ENCODE assay signal across 29 mouse cellular contexts in the genomic region with DNA sequence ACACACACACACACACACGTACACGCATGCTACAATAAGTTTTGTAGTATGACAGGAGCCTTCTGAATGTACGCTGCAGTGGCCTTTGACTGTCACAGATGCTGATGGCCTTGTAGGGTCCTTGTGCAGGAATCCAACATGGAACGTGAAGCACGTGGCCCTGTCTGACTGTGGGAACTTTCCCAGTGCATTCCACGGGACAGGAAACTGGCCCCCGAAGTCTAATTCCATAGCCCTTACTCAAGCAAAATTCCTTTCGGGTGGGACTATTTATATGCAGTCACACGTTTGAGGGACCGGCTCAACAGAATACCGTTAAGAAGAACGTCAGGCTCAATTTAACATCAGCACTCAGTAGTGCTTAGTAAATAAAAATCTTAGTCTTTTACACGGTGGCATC.
DNase-seq lines count a peak whose midpoint lies in the region; ATAC-seq and TF ChIP-seq lines count a peak whose summit lies in the region.
"Had no signal": no experiment of that assay in that cellular context is flagged by ENCODE, and none has a peak within 500 bp of the region (broad histone marks: within the 10 kb centered on the region; RNA-seq: fewer than 3 reads in every experiment).

No protein-coding gene starts in this region.

- H3K27ac ChIP-seq in heart, embryonic 14.5 days (replicated peaks in 1 of 2; ENCODE audit: control insufficient read depth in 1 of 2, insufficient read depth in 1 of 2, low read depth in 2 of 2, low read length in 2 of 2) = peak overlapping the region; percentile 35 to 78
- no peak overlapping the region for H3K27ac ChIP-seq in kidney, adult 2 months (ENCODE audit: insufficient read depth, low read depth, low read length)
- no peak overlapping the region for H3K27ac ChIP-seq in kidney, embryonic 14.5 days (ENCODE audit: low read depth, low read length)
- no peak overlapping the region for H3K27ac ChIP-seq in forebrain, embryonic 11.5 days (ENCODE audit: low read depth, low read length)
- H3K27ac ChIP-seq: embryonic facial prominence, embryonic 10.5 days; embryonic facial prominence, embryonic 15.5 days; forebrain, embryonic 13.5 days; hindbrain, embryonic 12.5 days; hindbrain, postnatal 0 days; intestine, embryonic 15.5 days; liver, embryonic 14.5 days; macrophage; midbrain, embryonic 13.5 days; neural tube, embryonic 13.5 days had no signal

- no peaks in the 10 kb centered on the region for H3K27me3 ChIP-seq in heart, embryonic 14.5 days (ENCODE audit: control insufficient read depth, insufficient read depth, low read length)
- no peaks in the 10 kb centered on the region for H3K27me3 ChIP-seq in kidney, adult 2 months (replicated peaks; ENCODE audit: control insufficient read depth, insufficient read depth, low read length)
- H3K27me3 ChIP-seq in kidney, embryonic 14.5 days (ENCODE audit: control insufficient read depth, insufficient read depth, low read length) = no peaks in the 10 kb centered on the region
- no peaks in the 10 kb centered on the region for H3K27me3 ChIP-seq in forebrain, embryonic 11.5 days (ENCODE audit: control insufficient read depth, insufficient read depth, low read length)
- H3K27me3 ChIP-seq: embryonic facial prominence, embryonic 15.5 days; forebrain, embryonic 13.5 days; hindbrain, embryonic 12.5 days; intestine, embryonic 15.5 days; midbrain, embryonic 13.5 days; neural tube, embryonic 13.5 days had no signal

- no peak for TF ChIP-seq CTCF in kidney, adult 2 months (conservative IDR thresholded peaks at IDR 0.05; ENCODE audit: insufficient read depth, insufficient read length, low read depth, low read length)

- H3K9me3 ChIP-seq in heart, embryonic 14.5 days (ENCODE audit: control insufficient read depth, low read length) = peaks cover 3% of the 10 kb centered on the region; the same call in 1 of the 2 replicates
- H3K9me3 ChIP-seq in kidney, embryonic 14.5 days (ENCODE audit: control insufficient read depth, low read length) = no peaks in the 10 kb centered on the region
- H3K9me3 ChIP-seq in forebrain, embryonic 11.5 days (ENCODE audit: control insufficient read depth, low read length) = no peaks in the 10 kb centered on the region
- H3K9me3 ChIP-seq: embryonic facial prominence, embryonic 10.5 days; embryonic facial prominence, embryonic 15.5 days; forebrain, embryonic 13.5 days; hindbrain, embryonic 12.5 days; intestine, embryonic 15.5 days; midbrain, embryonic 13.5 days; neural tube, embryonic 13.5 days had no signal

- peak overlapping the region; percentile 16; the same call in 1 of the 2 replicates for H3K4me2 ChIP-seq in heart, embryonic 14.5 days (ENCODE audit: low read length)
- no peak overlapping the region for H3K4me2 ChIP-seq in kidney, embryonic 14.5 days (replicated peaks; ENCODE audit: low read depth, low read length)
- H3K4me2 ChIP-seq in forebrain, embryonic 11.5 days (ENCODE audit: low read depth, low read length, severe bottlenecking) = no peak overlapping the region
- H3K4me2 ChIP-seq: embryonic facial prominence, embryonic 15.5 days; forebrain, embryonic 13.5 days; hindbrain, embryonic 12.5 days; intestine, embryonic 15.5 days; midbrain, embryonic 13.5 days; neural tube, embryonic 13.5 days had no signal

- H3K4me1 ChIP-seq in heart, embryonic 14.5 days (ENCODE audit: control insufficient read depth in 2 of 2, insufficient read depth in 2 of 2, low read length in 2 of 2) = peaks cover 8 to 12% of the 10 kb centered on the region in 2 experiments
- H3K4me1 ChIP-seq in kidney, adult 2 months (ENCODE audit: control insufficient read depth, insufficient read depth, low read length) = peaks cover 4% of the 10 kb centered on the region; the same call in 1 of the 2 replicates
- no peaks in the 10 kb centered on the region for H3K4me1 ChIP-seq in kidney, embryonic 14.5 days (ENCODE audit: control insufficient read depth, insufficient read depth, low read length)
- H3K4me1 ChIP-seq in forebrain, embryonic 11.5 days (replicated peaks; ENCODE audit: control insufficient read depth, insufficient read depth, low read length) = no peaks in the 10 kb centered on the region
- H3K4me1 ChIP-seq: embryonic facial prominence, embryonic 10.5 days; embryonic facial prominence, embryonic 15.5 days; forebrain, embryonic 13.5 days; hindbrain, embryonic 12.5 days; intestine, embryonic 15.5 days; midbrain, embryonic 13.5 days; neural tube, embryonic 13.5 days had no signal

- H3K4me3 ChIP-seq in heart, embryonic 14.5 days (ENCODE audit: control insufficient read depth in 1 of 2, insufficient read depth in 1 of 2, low read depth in 1 of 2, low read length in 2 of 2) = no peak overlapping the region
- H3K4me3 ChIP-seq in kidney, adult 2 months (ENCODE audit: insufficient read depth, low read depth, low read length) = no peak overlapping the region
- no peak overlapping the region for H3K4me3 ChIP-seq in kidney, embryonic 14.5 days (ENCODE audit: low read length)
- H3K4me3 ChIP-seq in forebrain, embryonic 11.5 days (ENCODE audit: low read depth, low read length) = no peak overlapping the region
- H3K4me3 ChIP-seq: embryonic facial prominence, embryonic 10.5 days; embryonic facial prominence, embryonic 15.5 days; forebrain, embryonic 13.5 days; hindbrain, embryonic 12.5 days; intestine, embryonic 15.5 days; midbrain, embryonic 13.5 days; neural tube, embryonic 13.5 days had no signal

- H3K9ac ChIP-seq in heart, embryonic 14.5 days (ENCODE audit: low read length) = no peak overlapping the region
- no peak overlapping the region for H3K9ac ChIP-seq in kidney, embryonic 14.5 days (ENCODE audit: low read depth, low read length)
- no peak overlapping the region for H3K9ac ChIP-seq in forebrain, embryonic 11.5 days (ENCODE audit: low read length)
- H3K9ac ChIP-seq: embryonic facial prominence, embryonic 15.5 days; forebrain, embryonic 13.5 days; hindbrain, embryonic 12.5 days; intestine, embryonic 15.5 days; liver, embryonic 14.5 days; midbrain, embryonic 13.5 days; neural tube, embryonic 13.5 days had no signal

- no peak for TF ChIP-seq POLR2A in kidney, adult 2 months (IDR thresholded peaks at IDR 0.05; ENCODE audit: low read depth, low read length)

- DNase-seq in heart, adult 9 months (ENCODE audit: low spot score in 2 of 2) = no peak
- peak; percentile 62 for DNase-seq in kidney, adult 2 months
- peak; percentile 57 for DNase-seq in heart, postnatal 4 days
- DNase-seq in kidney, postnatal 25 days = peak; percentile 19 to 55
- no peak for DNase-seq in forebrain, embryonic 11.5 days (ENCODE audit: low spot score)
- DNase-seq: adrenal gland, postnatal 10 days; B cell, adult 2 months; cerebellum, adult 8-10 months; cerebellum, postnatal 25 days; gastrocnemius, postnatal 14 days; layer of hippocampus, postnatal 36 days; left cerebral cortex, postnatal 4 days; liver; lung, adult 2 months; lung, postnatal 10 days; thymus, postnatal 4 days had no signal

- H3K36me3 ChIP-seq in heart, embryonic 14.5 days (ENCODE audit: control insufficient read depth, insufficient read depth, low read length) = no peaks in the 10 kb centered on the region
- no peaks in the 10 kb centered on the region for H3K36me3 ChIP-seq in kidney, adult 2 months (ENCODE audit: control insufficient read depth, insufficient read depth, low read length)
- H3K36me3 ChIP-seq in kidney, embryonic 14.5 days (ENCODE audit: control insufficient read depth, insufficient read depth, low read length) = no peaks in the 10 kb centered on the region
- H3K36me3 ChIP-seq in forebrain, embryonic 11.5 days (ENCODE audit: control insufficient read depth, insufficient read depth, low read length) = no peaks in the 10 kb centered on the region
- H3K36me3 ChIP-seq: embryonic facial prominence, embryonic 10.5 days; embryonic facial prominence, embryonic 15.5 days; hindbrain, embryonic 12.5 days; intestine, embryonic 15.5 days; midbrain, embryonic 13.5 days; neural tube, embryonic 13.5 days had no signal

- 38% methylated on average over 13 of the region's 13 CpGs for WGBS in heart, embryonic 14.5 days
- whole genome bisulfite sequencing in kidney, adult 2 months = 58% methylated on average over 13 of the region's 13 CpGs
- WGBS in kidney, embryonic 14.5 days = 82% methylated on average over 13 of the region's 13 CpGs
- WGBS in forebrain, embryonic 11.5 days = 92% methylated on average over 13 of the region's 13 CpGs

- ATAC-seq in heart, embryonic 14.5 days (ENCODE audit: insufficient number of reproducible peaks, insufficient read depth, low FRiP score, low read depth) = peak; percentile 67; the same call in 1 of the 2 replicates
- no peak for ATAC-seq in kidney, embryonic 14.5 days (ENCODE audit: low FRiP score, low TSS enrichment)
- ATAC-seq in forebrain, embryonic 11.5 days (replicated peaks; ENCODE audit: low FRiP score) = no peak
- ATAC-seq: activated CD4-positive, CD25-positive, alpha-beta regulatory T cell, adult 4 months; forebrain, embryonic 13.5 days; intestine, embryonic 15.5 days; midbrain, embryonic 13.5 days had no signal

Comparison
In these comparisons a context has a peak if more than half of its experiments do, and no peak if none do; other contexts are left out.
1. DNase-seq: peak in kidney, adult 2 months (single experiment), heart, postnatal 4 days (single experiment) and kidney, postnatal 25 days (2 of 2); none in heart, adult 9 months (0 of 2) and forebrain, embryonic 11.5 days (single experiment).
2. H3K27ac ChIP-seq: peak in heart, embryonic 14.5 days (2 of 2); none in kidney, adult 2 months (single experiment), kidney, embryonic 14.5 days (single experiment) and forebrain, embryonic 11.5 days (single experiment).